Mouse (Mus musculus) kidney, embryonic 14.5 days (tissue): Measurements from ENCODE around the gene Mdk. TPM values are rescaled to one million over a fixed set of nuclear protein-coding genes. Genes with fewer than 3 reads are reported as not detected.

Experiments used
- ATAC-seq: fragments of 200-750 bp; cut with Nextera tagmentation; 2 replicates; pipeline ENCODE4 v1.8.0; 2017; ENCODE audit warnings: moderate number of reproducible peaks, mild to moderate bottlenecking, moderate TSS enrichment, moderate library complexity; ENCODE audit not compliant: low FRiP score, low TSS enrichment
- H3K27ac ChIP-seq: fragments of 300-500 bp; sonication (generic); 2 replicates; pipeline ENCODE4 v1.5.1; 2014; ENCODE audit warnings: low read depth, mild to moderate bottlenecking, low read length, moderate library complexity, mixed read lengths
- H3K27me3 ChIP-seq: fragments of 300-500 bp; sonication (generic); 2 replicates; pipeline ENCODE4 v1.6.1; 2014; ENCODE audit warnings: mild to moderate bottlenecking, low read length; ENCODE audit not compliant: control insufficient read depth, insufficient read depth
- H3K36me3 ChIP-seq: fragments of 300-500 bp; sonication (generic); 2 replicates; pipeline ENCODE4 v1.6.1; 2014; ENCODE audit warnings: low read length, mixed read lengths; ENCODE audit not compliant: control insufficient read depth, insufficient read depth
- H3K4me1 ChIP-seq: fragments of 300-500 bp; sonication (generic); 2 replicates; pipeline ENCODE4 v1.6.1; 2014; ENCODE audit warnings: low read length, mixed read lengths; ENCODE audit not compliant: control insufficient read depth, insufficient read depth
- H3K4me2 ChIP-seq: fragments of 300-500 bp; sonication (generic); replicated peaks from 2 replicates; pipeline ENCODE4 v1.6.1; 2014; ENCODE audit warnings: low read depth, mild to moderate bottlenecking, low read length
- H3K4me3 ChIP-seq: fragments of 300-500 bp; sonication (generic); 2 replicates; pipeline ENCODE4 v1.5.1; 2014; ENCODE audit warnings: mild to moderate bottlenecking, low read length
- H3K9ac ChIP-seq: fragments of 300-500 bp; sonication (generic); 2 replicates; pipeline ENCODE4 v1.6.1; 2014; ENCODE audit warnings: low read depth, mild to moderate bottlenecking, low read length, moderate library complexity
- H3K9me3 ChIP-seq: fragments of 300-500 bp; sonication (generic); 2 replicates; pipeline ENCODE4 v1.6.1; 2016; ENCODE audit warnings: low read length; ENCODE audit not compliant: control insufficient read depth
- WGBS: fragments of 180-500 bp; shearing (Covaris S2); extraction: QIAGEN DNeasy Blood & Tissue Kit; methylation state at CpG from one replicate; pipeline ENCODE4 v1.1.7; 2014; 5-methylcytosine and 5-hydroxymethylcytosine counted together
- polyA plus RNA-seq: library from polyadenylated mRNA; unstranded; fragments of >200 nt; fragmentation: Nextera tagmentation; extraction: Ambion mirVana; gene quantifications from 2 replicates; pipeline ENCODE4 v1.2.1, GENCODE M21; 2014

Mdk gene
- polyA plus RNA-seq, 1 experiment from 2014 or later: 1,361 TPM

DNA sequence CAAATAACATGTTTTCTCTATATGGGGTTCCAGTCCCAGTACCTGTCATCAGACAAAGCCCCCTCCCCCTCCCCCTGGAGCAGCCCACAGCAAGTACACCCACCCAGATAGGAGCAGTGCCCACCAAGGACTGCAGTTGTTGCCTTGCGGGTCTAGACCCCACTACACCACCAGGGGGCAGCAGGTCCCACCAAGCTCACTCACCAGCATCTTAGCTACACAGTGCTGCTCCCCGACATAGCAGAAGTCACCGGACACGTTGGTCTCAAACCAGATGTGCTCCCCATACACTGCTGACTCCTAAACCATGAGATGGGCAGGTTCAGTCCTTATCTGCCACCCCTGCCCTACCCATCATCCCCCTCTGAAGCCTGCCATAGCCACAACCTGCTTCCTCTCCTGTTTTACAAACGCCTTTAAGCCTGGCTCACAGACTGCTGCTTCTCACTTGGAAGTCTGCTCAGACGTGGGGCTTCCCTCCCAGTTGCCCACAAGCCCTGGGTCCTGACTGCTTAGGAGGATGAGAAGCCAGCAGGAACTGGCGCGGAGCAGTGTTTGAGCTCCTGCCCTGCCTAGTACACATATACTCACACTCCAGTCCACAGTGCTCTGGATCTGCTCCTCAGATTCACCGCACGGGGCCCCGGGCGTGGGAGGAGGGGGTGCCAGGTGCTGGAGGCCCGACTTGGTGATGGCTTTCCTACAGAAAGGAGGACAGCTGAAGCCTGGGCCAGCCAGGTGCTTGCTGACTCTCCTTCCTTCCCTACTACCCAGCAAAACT lies 12.3 kb upstream of the Mdk start:
- Histone ChIP-seq H3K4me2 (no peak overlapping the region), H3K4me3 (no peak overlapping the region), H3K27ac (0 out of 2 replicates have a peak overlapping the region, but pooled peaks have one; percentile 11), H3K27me3 (no peaks in the 10 kb centered on the region), H3K9me3 (no peaks in the 10 kb centered on the region), H3K4me1 (peaks cover 22% of the 10 kb centered on the region), H3K9ac (no peak overlapping the region; the same call in 1 of the 2 replicates), H3K36me3 (peaks cover 24% of the 10 kb centered on the region)
- 39% methylated on average over 13 of the region's 13 CpGs for WGBS
- ATAC-seq: peak; percentile 71

- Histone ChIP-seq H3K9ac (no peak overlapping the region), H3K36me3 (peaks cover 44% of the 10 kb centered on the region), H3K4me1 (peaks cover 3% of the 10 kb centered on the region; the same call in 1 of the 2 replicates), H3K4me3 (no peak overlapping the region), H3K27me3 (no peaks in the 10 kb centered on the region), H3K4me2 (no peak overlapping the region), H3K9me3 (no peaks in the 10 kb centered on the region), H3K27ac (no peak overlapping the region)
- WGBS: 67% methylated on average over 6 of the region's 6 CpGs
- ATAC-seq: no peak
These were observed 10.3 kb upstream of the Mdk start for GRCm38 (mm10) chr2:91942356-91942755.

GRCm38 (mm10) chr2:91939303-91939935 lies 7.3 kb upstream of the Mdk start:
- Histone ChIP-seq H3K9me3 (no peaks in the 10 kb centered on the region), H3K4me2 (no peak overlapping the region), H3K4me1 (0 out of 2 replicates have a peak, but pooled peaks cover 2% of the 10 kb centered on the region), H3K36me3 (peaks cover 65% of the 10 kb centered on the region), H3K9ac (no peak overlapping the region), H3K4me3 (no peak overlapping the region), H3K27ac (no peak overlapping the region), H3K27me3 (no peaks in the 10 kb centered on the region)
- no peak for ATAC-seq
- 81% methylated on average over 15 of the region's 15 CpGs for WGBS

GRCm38 (mm10) chr2:91936154-91936553 lies 4.1 kb upstream of the Mdk start:
- Histone ChIP-seq H3K4me3 (no peak overlapping the region), H3K27me3 (no peaks in the 10 kb centered on the region), H3K4me1 (peaks cover 23% of the 10 kb centered on the region), H3K27ac (no peak overlapping the region), H3K36me3 (peaks cover 66% of the 10 kb centered on the region), H3K9ac (no peak overlapping the region), H3K9me3 (no peaks in the 10 kb centered on the region), H3K4me2 (no peak overlapping the region)
- ATAC-seq: no peak
- WGBS: 91% methylated on average over 7 of the region's 7 CpGs

DNA sequence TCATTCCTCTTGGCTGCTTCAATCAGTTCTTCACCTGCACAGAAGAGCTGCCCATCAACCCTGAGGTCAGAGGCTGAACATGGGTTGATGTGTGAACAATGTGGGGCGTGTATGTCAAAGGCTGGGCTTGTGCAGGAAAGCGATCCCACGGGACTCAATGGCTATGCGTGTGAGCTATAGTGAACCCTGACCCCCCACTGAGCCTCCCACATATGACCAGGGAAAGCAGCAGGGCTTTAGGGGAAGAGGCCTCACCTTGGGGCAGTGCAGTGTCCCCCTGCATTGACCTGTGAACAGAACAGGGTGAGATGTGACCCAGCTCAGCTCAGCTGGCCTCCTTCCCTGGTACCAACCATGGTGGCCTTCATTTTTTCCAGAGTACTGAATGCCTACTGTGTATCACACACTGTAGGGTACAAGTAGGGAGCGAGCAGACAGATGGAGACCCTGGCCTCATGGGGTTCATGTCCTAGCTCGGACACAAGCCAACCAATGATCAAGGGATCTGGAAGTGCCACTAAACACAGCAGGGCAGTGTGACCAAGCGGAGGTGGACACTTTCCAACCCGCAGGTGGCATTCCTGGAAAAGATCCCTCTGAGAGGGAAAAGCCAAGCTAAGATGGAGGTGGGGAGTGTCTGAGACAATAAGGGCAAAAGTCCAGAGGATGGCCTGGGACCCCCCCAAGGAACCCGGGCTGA lies 2.9 kb upstream of the Mdk start:
- Histone ChIP-seq H3K4me2 (no peak overlapping the region), H3K9ac (no peak overlapping the region), H3K27ac (no peak overlapping the region), H3K36me3 (peaks cover 58% of the 10 kb centered on the region), H3K9me3 (no peaks in the 10 kb centered on the region), H3K4me1 (peaks cover 23% of the 10 kb centered on the region), H3K27me3 (no peaks in the 10 kb centered on the region), H3K4me3 (no peak overlapping the region)
- ATAC-seq: no peak
- 83% methylated on average over 9 of the region's 9 CpGs for WGBS

DNA sequence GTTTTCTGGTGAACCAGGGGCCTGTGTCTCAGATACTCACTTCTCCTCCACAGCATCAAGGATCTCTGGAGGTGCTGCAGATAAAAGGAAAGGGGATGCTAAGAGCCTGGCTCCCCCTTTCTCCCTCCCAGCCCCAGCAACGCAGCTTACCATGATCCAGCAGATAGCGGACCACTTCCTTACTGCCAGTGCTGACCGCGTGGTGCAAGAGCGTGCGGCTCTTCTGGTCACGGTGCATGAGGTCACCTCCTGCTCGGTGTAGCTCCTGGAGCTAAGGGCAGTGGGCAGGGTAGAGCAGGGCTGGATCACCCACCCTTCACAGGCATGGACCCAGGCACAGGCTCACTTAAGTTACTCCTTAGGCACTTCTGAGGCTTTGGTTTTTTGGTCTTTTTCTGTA lies 1.9 kb upstream of the Mdk start:
- H3K36me3 ChIP-seq: peaks cover 55% of the 10 kb centered on the region
- ATAC-seq: no peak
- H3K9ac ChIP-seq: no peak overlapping the region

GRCm38 (mm10) chr2:91933471-91933870 lies 1.4 kb upstream of the Mdk start:
- Histone ChIP-seq H3K27ac (peak overlapping the region; percentile 97), H3K4me3 (no peak overlapping the region), H3K4me1 (peaks cover 29% of the 10 kb centered on the region), H3K4me2 (no peak overlapping the region), H3K27me3 (no peaks in the 10 kb centered on the region), H3K9me3 (no peaks in the 10 kb centered on the region), H3K9ac (peak overlapping the region; percentile 38; the same call in 1 of the 2 replicates), H3K36me3 (peaks cover 50% of the 10 kb centered on the region)
- no peak for ATAC-seq
- WGBS: 19% methylated on average over 9 of the region's 9 CpGs

More for the DNA sequence above, 1.9 kb upstream of the Mdk start:
- 37% methylated on average over 8 of the region's 8 CpGs for WGBS
- no peaks in the 10 kb centered on the region for H3K9me3 ChIP-seq
- peaks cover 29% of the 10 kb centered on the region for H3K4me1 ChIP-seq
- H3K27me3 ChIP-seq: no peaks in the 10 kb centered on the region
- H3K4me3 ChIP-seq: no peak overlapping the region
- H3K27ac ChIP-seq: peak overlapping the region; percentile 97
- H3K4me2 ChIP-seq: no peak overlapping the region

DNA sequence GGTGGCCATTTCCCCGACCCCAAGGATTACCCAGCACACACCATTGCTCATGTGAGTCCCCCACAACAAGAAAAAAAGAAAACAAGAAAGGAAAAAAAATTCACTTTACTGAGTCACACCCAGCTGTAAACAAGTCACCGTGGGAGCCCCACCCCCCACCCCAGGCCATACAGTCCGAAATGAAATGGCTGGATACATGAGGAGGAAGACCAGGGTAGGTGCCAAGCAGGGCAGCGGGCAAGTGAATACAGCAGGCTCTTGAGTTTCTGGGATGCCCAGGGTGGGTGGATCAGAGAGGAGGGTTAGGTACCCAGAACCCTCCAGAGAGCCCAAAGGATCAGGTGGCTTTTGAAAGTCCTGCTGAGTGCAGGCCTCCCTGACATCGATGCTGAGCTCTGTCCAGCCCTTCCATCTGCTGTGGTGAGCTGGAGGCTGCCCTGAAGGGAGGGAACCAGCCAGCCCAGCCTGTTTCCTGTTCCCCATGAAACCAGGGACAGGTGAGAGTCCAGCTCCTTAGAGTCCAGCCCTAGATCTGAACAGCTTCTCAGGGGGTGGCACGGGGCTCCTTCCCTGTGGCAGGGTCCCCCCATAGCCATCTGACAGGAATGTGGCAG lies 747 bp upstream of the Mdk start:
- H3K4me2 ChIP-seq: no peak overlapping the region; the same call in 1 of the 2 replicates
- H3K4me3 ChIP-seq: no peak overlapping the region
- H3K9me3 ChIP-seq: no peaks in the 10 kb centered on the region
- H3K27me3 ChIP-seq: no peaks in the 10 kb centered on the region
- peaks cover 44% of the 10 kb centered on the region for H3K36me3 ChIP-seq
- H3K4me1 ChIP-seq: peaks cover 29% of the 10 kb centered on the region
- peak overlapping the region; percentile 97 for H3K27ac ChIP-seq
- WGBS: 11% methylated on average over 6 of the region's 6 CpGs
- H3K9ac ChIP-seq: peak overlapping the region; percentile 97; the same call in 1 of the 2 replicates
- ATAC-seq: no peak
